Mouse (Mus musculus) intestine, embryonic 14.5 days (tissue): ENCODE measurements around the gene Bcl2l11. TPM values are rescaled to one million over a fixed set of nuclear protein-coding genes. Genes with fewer than 3 reads are reported as not detected.

Experiments
- ATAC-seq: fragments of 200-750 bp; cut with Nextera tagmentation; replicated peaks from 2 replicates; pipeline ENCODE4 v1.8.0; 2017; ENCODE audit warnings: low read depth, moderate number of reproducible peaks, moderate TSS enrichment, moderate library complexity; ENCODE audit not compliant: low FRiP score, low TSS enrichment
- DNase-seq: peaks from one replicate; pipeline ENCODE4 v3.0.0-alpha.2; 2018; ENCODE audit warnings: low spot score
- H3K27ac ChIP-seq: fragments of 300-500 bp; sonication (generic); 2 replicates; pipeline ENCODE4 v1.5.1; 2014; ENCODE audit warnings: low read depth, mild to moderate bottlenecking, control low read depth
- H3K27me3 ChIP-seq: fragments of 300-500 bp; sonication (generic); replicated peaks from 2 replicates; pipeline ENCODE4 v1.6.1; 2014; ENCODE audit warnings: low read length, control low read depth; ENCODE audit not compliant: control insufficient read depth, insufficient read depth
- H3K36me3 ChIP-seq: fragments of 300-500 bp; sonication (generic); 2 replicates; pipeline ENCODE4 v1.6.1; 2014; ENCODE audit warnings: low read length, control low read depth; ENCODE audit not compliant: control insufficient read depth, insufficient read depth
- H3K4me1 ChIP-seq: fragments of 300-500 bp; sonication (generic); replicated peaks from 2 replicates; pipeline ENCODE4 v1.6.1; 2014; ENCODE audit warnings: low read length, control low read depth, mixed read lengths; ENCODE audit not compliant: control insufficient read depth, insufficient read depth
- H3K4me2 ChIP-seq: fragments of 300-500 bp; sonication (generic); 2 replicates; pipeline ENCODE4 v1.6.1; 2014; ENCODE audit warnings: low read length
- H3K4me3 ChIP-seq: fragments of 300-500 bp; sonication (generic); 2 replicates; pipeline ENCODE4 v1.5.1; 2014; ENCODE audit warnings: low read depth, low read length, control low read depth, mixed read lengths
- H3K9ac ChIP-seq: fragments of 300-500 bp; sonication (generic); 2 replicates; pipeline ENCODE4 v1.6.1; 2014; ENCODE audit warnings: mild to moderate bottlenecking, low read length
- H3K9me3 ChIP-seq: fragments of 300-500 bp; sonication (generic); 2 replicates; pipeline ENCODE4 v1.6.1; 2016; ENCODE audit warnings: low read length, control low read depth; ENCODE audit not compliant: control insufficient read depth
- WGBS: fragments of 180-500 bp; shearing (Covaris S2); extraction: QIAGEN DNeasy Blood & Tissue Kit; methylation state at CpG from one replicate; pipeline ENCODE4 v1.1.7; 2014; 5-methylcytosine and 5-hydroxymethylcytosine counted together
- polyA plus RNA-seq: library from polyadenylated mRNA; unstranded; fragments of >200 nt; fragmentation: Nextera tagmentation; extraction: Ambion mirVana; gene quantifications from 2 replicates; pipeline ENCODE4 v1.2.1, GENCODE M21; 2014

The Bcl2l11 gene
- polyA plus RNA-seq, 1 experiment from 2014 or later: 14.1 TPM

DNA sequence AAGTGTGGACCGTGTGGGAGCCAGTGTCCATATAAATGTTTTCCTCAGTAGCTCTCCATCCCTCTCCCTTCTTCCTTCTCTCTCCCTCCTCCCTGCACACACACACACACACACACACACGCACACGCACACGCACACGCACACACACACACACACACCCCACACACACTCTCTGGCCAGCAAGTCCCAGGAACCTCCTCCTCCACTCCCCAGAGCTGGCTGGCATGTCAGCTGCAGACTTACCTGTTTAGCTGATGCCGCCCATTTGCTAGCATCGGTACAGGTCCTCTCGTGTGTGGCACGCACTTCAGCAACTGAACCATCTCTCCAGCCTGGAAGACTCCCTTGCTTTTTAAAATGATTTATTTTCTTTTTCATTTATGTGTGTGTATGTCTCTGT lies 6.9 kb upstream of the Bcl2l11 start:
- no peak overlapping the region for H3K4me2 ChIP-seq
- H3K27ac ChIP-seq: no peak overlapping the region
- H3K4me3 ChIP-seq: no peak overlapping the region
- H3K36me3 ChIP-seq: no peaks in the 10 kb centered on the region
- ATAC-seq (no peak), DNase-seq (no peak)
- peaks cover 14% of the 10 kb centered on the region for H3K4me1 ChIP-seq
- no peak overlapping the region for H3K9ac ChIP-seq
- no peaks in the 10 kb centered on the region for H3K9me3 ChIP-seq
- 92% methylated on average over 9 of the region's 9 CpGs for WGBS
- peaks cover 11% of the 10 kb centered on the region; the same call in 1 of the 2 replicates for H3K27me3 ChIP-seq

- Histone ChIP-seq H3K27ac (no peak overlapping the region), H3K4me2 (peak overlapping the region; percentile 98), H3K4me3 (peak overlapping the region; percentile 8; the same call in 1 of the 2 replicates), H3K9ac (no peak overlapping the region), H3K27me3 (peaks cover 18% of the 10 kb centered on the region; the same call in 1 of the 2 replicates), H3K4me1 (peaks cover 22% of the 10 kb centered on the region), H3K36me3 (no peaks in the 10 kb centered on the region), H3K9me3 (no peaks in the 10 kb centered on the region)
- ATAC-seq: no peak
- WGBS: 5% methylated on average over 9 of the region's 9 CpGs
- DNase-seq: peak; percentile 67
Observed at GRCm38 (mm10) chr2:128122491-128122890, 3.3 kb upstream of the Bcl2l11 start.

DNA sequence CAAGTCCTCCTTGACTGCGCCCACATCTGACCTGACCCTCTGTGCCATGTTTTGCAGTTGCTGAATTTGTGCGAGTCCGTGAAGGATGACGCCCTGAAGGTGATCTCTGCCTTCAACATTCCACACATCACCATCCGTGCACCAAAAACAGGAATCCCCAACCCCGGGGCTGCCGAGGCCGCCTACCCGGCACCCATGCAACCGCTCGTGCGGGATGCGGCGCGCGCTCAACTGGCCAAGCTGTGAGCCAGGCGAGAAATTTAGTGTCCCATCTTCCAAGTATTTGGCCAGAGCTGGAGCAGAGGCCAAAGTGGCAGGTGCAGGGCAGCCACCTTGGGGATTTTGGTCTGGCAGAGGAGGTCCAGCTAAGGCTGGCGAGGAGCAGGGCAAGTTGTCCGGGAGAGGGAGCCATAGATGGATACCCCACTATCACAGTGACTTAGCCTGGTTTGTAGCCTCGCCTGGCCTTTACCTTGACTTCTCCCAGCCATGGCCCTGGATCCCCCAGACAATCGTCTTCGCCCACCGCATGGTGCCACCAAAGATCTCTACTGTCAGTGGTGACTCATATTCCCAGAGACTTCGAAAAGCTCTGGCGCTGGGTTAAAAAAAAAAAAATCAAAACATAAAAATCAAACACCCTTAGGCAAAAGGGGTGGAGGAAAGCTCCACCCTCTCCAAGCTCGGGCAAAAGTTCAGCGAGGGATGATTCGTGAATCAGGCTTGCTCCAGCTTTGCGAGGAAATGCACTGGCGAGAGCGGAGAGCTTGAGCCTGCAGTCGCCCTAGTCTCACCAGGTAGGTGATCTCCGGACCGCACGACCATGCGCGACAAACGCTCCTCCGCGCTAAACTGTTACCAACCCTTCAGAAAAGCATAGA lies 2.7 kb upstream of the Bcl2l11 start:
- peak overlapping the region; percentile 98 for H3K4me2 ChIP-seq
- H3K27me3 ChIP-seq: peaks cover 18% of the 10 kb centered on the region; the same call in 1 of the 2 replicates
- WGBS: 3% methylated on average over 40 of the region's 40 CpGs
- no peak overlapping the region for H3K27ac ChIP-seq
- H3K4me1 ChIP-seq: peaks cover 22% of the 10 kb centered on the region
- ATAC-seq (no peak), DNase-seq (peak; percentile 70)
- no peaks in the 10 kb centered on the region for H3K9me3 ChIP-seq
- H3K36me3 ChIP-seq: no peaks in the 10 kb centered on the region
- peak overlapping the region; percentile 8 for H3K4me3 ChIP-seq
- H3K9ac ChIP-seq: no peak overlapping the region

DNA sequence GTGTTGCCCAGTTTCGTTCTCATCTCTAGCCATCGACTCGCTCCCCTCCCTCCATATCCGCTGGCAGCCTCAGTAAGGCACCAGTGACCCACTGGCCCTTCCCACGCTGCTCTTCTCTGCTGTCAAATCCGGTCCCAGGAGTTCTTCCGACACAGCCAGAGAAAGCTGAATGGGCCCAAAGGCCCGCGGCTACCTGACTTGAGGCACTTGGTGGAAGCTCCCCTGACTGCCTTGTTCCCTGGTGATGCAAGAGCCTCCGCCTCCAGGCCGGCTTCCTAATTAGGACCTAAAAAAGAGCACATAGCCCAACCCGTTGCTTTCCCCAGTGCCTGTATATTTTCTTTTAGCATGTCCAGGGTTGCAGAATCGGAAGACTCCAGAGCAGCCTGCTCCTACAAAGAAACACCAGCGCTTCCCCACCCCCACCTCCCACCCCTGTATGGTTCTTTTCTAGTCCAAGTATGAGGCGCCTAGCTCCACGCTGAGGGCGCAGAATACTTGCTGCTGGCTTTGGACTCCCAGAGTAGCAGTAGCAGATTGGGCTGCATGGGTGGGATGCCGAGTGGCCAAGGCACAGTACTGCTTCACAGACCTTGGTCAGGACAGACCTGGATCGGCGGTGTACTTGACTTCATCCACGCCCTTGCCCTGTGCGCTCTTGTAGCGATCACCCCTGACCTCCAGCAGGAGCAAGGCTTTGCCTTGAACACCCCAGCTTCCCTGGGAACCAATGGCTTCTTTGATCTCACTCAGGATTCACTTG lies 1.7 kb upstream of the Bcl2l11 start:
- H3K9ac ChIP-seq: no peak overlapping the region
- H3K4me1 ChIP-seq: peaks cover 29% of the 10 kb centered on the region
- ATAC-seq (no peak), DNase-seq (peak; percentile 64)
- peak overlapping the region; percentile 98 for H3K4me2 ChIP-seq
- H3K27me3 ChIP-seq: peaks cover 18% of the 10 kb centered on the region; the same call in 1 of the 2 replicates
- no peak overlapping the region for H3K27ac ChIP-seq
- H3K36me3 ChIP-seq: no peaks in the 10 kb centered on the region
- 12% methylated on average over 23 of the region's 23 CpGs for WGBS
- peak overlapping the region; percentile 8 for H3K4me3 ChIP-seq
- H3K9me3 ChIP-seq: no peaks in the 10 kb centered on the region

DNA sequence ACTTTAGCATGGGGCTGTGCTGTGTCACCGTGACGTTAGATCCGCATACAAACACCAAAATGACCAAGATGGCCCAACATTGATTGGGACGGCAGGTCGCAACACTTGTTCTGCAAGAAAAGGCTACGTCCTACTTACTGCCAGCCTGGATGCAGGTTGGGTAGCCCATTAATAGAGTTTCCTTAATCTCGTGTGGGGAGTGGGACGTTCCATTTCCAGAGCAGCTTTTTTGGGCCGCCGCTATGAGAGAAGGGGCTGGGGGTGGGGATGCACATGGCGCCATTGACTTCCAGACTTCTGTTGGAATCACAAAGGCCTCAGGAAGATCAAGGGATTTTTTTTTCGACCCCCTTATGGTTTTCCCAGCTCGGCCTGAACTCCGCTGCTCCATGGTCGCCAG lies 1.1 kb upstream of the Bcl2l11 start:
- WGBS: 17% methylated on average over 15 of the region's 15 CpGs
- H3K4me1 ChIP-seq: peaks cover 33% of the 10 kb centered on the region
- H3K36me3 ChIP-seq: peaks cover 3% of the 10 kb centered on the region; the same call in 1 of the 2 replicates
- H3K27me3 ChIP-seq: peaks cover 18% of the 10 kb centered on the region; the same call in 1 of the 2 replicates
- H3K9ac ChIP-seq: no peak overlapping the region
- peak overlapping the region; percentile 98 for H3K4me2 ChIP-seq
- DNase-seq (no peak), ATAC-seq (no peak)
- no peaks in the 10 kb centered on the region for H3K9me3 ChIP-seq
- peak overlapping the region; percentile 82 for H3K4me3 ChIP-seq
- no peak overlapping the region for H3K27ac ChIP-seq

DNA sequence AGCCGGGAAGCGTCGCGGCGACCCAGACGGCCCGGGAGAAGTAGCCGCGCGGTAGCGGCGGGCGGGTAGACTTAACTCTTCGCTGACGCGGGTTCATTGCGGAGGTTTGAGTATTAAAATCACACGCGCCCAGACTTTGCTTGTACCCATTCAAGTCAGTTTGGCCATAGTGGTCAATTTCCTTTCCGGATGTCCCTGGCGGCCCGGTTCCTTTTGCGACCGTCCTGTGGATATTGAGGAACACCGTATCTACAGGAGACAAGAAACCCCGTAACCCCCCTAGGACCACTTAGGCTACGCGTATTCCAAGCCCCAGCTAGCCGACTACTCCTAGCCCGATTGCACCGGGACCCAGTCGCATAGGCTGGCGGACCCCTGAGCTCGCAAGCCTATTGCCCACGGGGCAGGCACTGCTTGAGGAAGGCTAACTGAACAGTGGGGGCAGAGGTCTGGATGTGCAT lies 783 bp downstream of the Bcl2l11 start:
- Histone ChIP-seq H3K9me3 (no peaks in the 10 kb centered on the region), H3K9ac (peak overlapping the region; percentile 74), H3K4me3 (peak overlapping the region; percentile 82), H3K4me1 (peaks cover 33% of the 10 kb centered on the region), H3K27ac (peak overlapping the region; percentile 91), H3K36me3 (peaks cover 22% of the 10 kb centered on the region), H3K27me3 (peaks cover 18% of the 10 kb centered on the region; the same call in 1 of the 2 replicates), H3K4me2 (peak overlapping the region; percentile 98)
- ATAC-seq: peak; percentile 3; the same call in 1 of the 2 replicates
- under 1% methylated on average over 35 of the region's 35 CpGs for WGBS
- DNase-seq: peak; percentile 88

DNA sequence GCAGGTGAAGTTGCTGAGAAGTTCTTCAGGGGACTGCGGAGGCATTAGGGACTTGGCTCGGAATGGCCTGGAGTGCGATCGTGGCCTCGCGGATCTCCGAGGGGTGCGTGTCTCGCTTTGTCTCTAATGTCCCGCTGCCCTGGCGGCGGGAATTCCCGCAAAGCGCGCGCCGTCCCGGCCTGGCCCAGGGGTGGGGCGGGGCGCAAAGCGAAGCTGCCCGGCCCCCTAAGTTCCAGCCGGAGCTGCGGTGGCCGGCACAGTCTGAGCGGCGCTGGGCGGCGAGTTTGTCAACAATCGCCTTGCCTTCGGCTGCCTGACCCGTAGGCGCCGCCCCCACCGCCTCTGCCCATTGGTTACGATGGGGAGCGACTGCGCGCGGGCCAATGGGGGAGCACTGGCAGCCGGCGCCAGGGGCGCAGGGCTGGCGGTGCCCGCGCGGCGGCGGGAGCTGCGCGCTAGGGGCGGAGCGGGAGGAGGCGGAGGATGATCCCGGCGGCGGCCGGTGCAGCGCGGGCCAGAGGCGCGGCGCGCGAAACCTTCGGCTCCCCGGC lies 1.4 kb downstream of the Bcl2l11 start:
- H3K4me2 ChIP-seq: peak overlapping the region; percentile 98
- WGBS: under 1% methylated on average over 65 of the region's 67 CpGs
- peak; percentile 92 for DNase-seq
- peaks cover 18% of the 10 kb centered on the region; the same call in 1 of the 2 replicates for H3K27me3 ChIP-seq
- peak overlapping the region; percentile 82 for H3K4me3 ChIP-seq
- H3K27ac ChIP-seq: peak overlapping the region; percentile 91
- peak overlapping the region; percentile 74 for H3K9ac ChIP-seq
- peaks cover 28% of the 10 kb centered on the region for H3K36me3 ChIP-seq
- ATAC-seq: peak; percentile 84
- H3K4me1 ChIP-seq: peaks cover 33% of the 10 kb centered on the region
- no peaks in the 10 kb centered on the region for H3K9me3 ChIP-seq

GRCm38 (mm10) chr2:128127691-128128292 lies 2.0 kb downstream of the Bcl2l11 start:
- Histone ChIP-seq H3K9me3 (no peaks in the 10 kb centered on the region), H3K4me3 (peak overlapping the region; percentile 82), H3K4me2 (peak overlapping the region; percentile 98), H3K27me3 (peaks cover 15% of the 10 kb centered on the region; the same call in 1 of the 2 replicates), H3K36me3 (peaks cover 31% of the 10 kb centered on the region), H3K27ac (peak overlapping the region; percentile 91), H3K9ac (peak overlapping the region; percentile 74), H3K4me1 (peaks cover 31% of the 10 kb centered on the region)
- ATAC-seq (peak; percentile 32), DNase-seq (no peak)
- WGBS: under 1% methylated on average over 48 of the region's 48 CpGs
